Mouse (Mus musculus) midbrain, embryonic 13.5 days (tissue): Measurements from ENCODE around the gene 1700019N19Rik. TPM values are rescaled to one million over a fixed set of nuclear protein-coding genes. Genes with fewer than 3 reads are reported as not detected.

Source experiments
- ATAC-seq: fragments of 200-750 bp; cut with Nextera tagmentation; 2 replicates; pipeline ENCODE4 v1.8.0; 2017; ENCODE audit warnings: mild to moderate bottlenecking, moderate TSS enrichment, moderate library complexity
- H3K27ac ChIP-seq: fragments of 300-500 bp; sonication (generic); 2 replicates; pipeline ENCODE4 v1.5.1; 2015; ENCODE audit warnings: inconsistent platforms, mild to moderate bottlenecking, moderate library complexity
- H3K27me3 ChIP-seq: fragments of 300-500 bp; sonication (generic); 2 replicates; pipeline ENCODE4 v1.6.1; 2015; ENCODE audit warnings: mild to moderate bottlenecking, inconsistent platforms
- H3K36me3 ChIP-seq: fragments of 300-500 bp; sonication (generic); 2 replicates; pipeline ENCODE4 v1.6.1; 2015; ENCODE audit warnings: mild to moderate bottlenecking, inconsistent platforms
- H3K4me1 ChIP-seq: fragments of 300-500 bp; sonication (generic); replicated peaks from 2 replicates; pipeline ENCODE4 v1.6.1; 2015; ENCODE audit warnings: inconsistent platforms
- H3K4me2 ChIP-seq: fragments of 300-500 bp; sonication (generic); replicated peaks from 2 replicates; pipeline ENCODE4 v1.6.1; 2015; ENCODE audit warnings: moderate library complexity, mild to moderate bottlenecking, inconsistent platforms
- H3K4me3 ChIP-seq: fragments of 300-500 bp; sonication (generic); replicated peaks from 2 replicates; pipeline ENCODE4 v1.5.1; 2015; ENCODE audit warnings: mild to moderate bottlenecking, inconsistent platforms
- H3K9ac ChIP-seq: fragments of 300-500 bp; sonication (generic); replicated peaks from 2 replicates; pipeline ENCODE4 v1.6.1; 2015; ENCODE audit warnings: mild to moderate bottlenecking, inconsistent platforms
- H3K9me3 ChIP-seq: fragments of 300-500 bp; sonication (generic); 2 replicates; pipeline ENCODE4 v1.6.1; 2016; ENCODE audit warnings: mild to moderate bottlenecking, inconsistent platforms
- WGBS: fragments of 180-500 bp; shearing (Covaris S2); methylation state at CpG from one replicate; pipeline ENCODE4 v1.1.7; 2015; 5-methylcytosine and 5-hydroxymethylcytosine counted together
- polyA plus RNA-seq: library from polyadenylated mRNA; unstranded; fragments of >200 nt; fragmentation: Nextera tagmentation; extraction: Ambion mirVana; gene quantifications from 2 replicates; pipeline ENCODE4 v1.2.1, GENCODE M21; 2015

1700019N19Rik gene
- polyA plus RNA-seq, 1 experiment from 2014 or later = not detected

GRCm38 (mm10) chr19:58747498-58748000 lies 46.7 kb downstream of the 1700019N19Rik start:
- Histone ChIP-seq H3K9ac (no peak overlapping the region), H3K4me2 (no peak overlapping the region), H3K27ac (no peak overlapping the region), H3K9me3 (no peaks in the 10 kb centered on the region), H3K4me1 (no peaks in the 10 kb centered on the region), H3K4me3 (no peak overlapping the region), H3K36me3 (no peaks in the 10 kb centered on the region), H3K27me3 (no peaks in the 10 kb centered on the region)
- WGBS = 91% methylated on average over 9 of the region's 9 CpGs
- ATAC-seq = no peak

- no peaks in the 10 kb centered on the region for H3K4me1 ChIP-seq
- H3K36me3 ChIP-seq = no peaks in the 10 kb centered on the region
- no peaks in the 10 kb centered on the region for H3K9me3 ChIP-seq
- H3K4me3 ChIP-seq = no peak overlapping the region
- no peak overlapping the region for H3K9ac ChIP-seq
- no peak overlapping the region for H3K4me2 ChIP-seq
- H3K27ac ChIP-seq = no peak overlapping the region
- ATAC-seq = no peak
- H3K27me3 ChIP-seq = no peaks in the 10 kb centered on the region
- WGBS = 86% methylated on average over 4 of the region's 4 CpGs
Observed at GRCm38 (mm10) chr19:58743736-58744135, 50.5 kb downstream of the 1700019N19Rik start.

GRCm38 (mm10) chr19:58742711-58743110 lies 51.5 kb downstream of the 1700019N19Rik start:
- Histone ChIP-seq H3K4me3 (no peak overlapping the region), H3K9ac (no peak overlapping the region), H3K27ac (no peak overlapping the region), H3K9me3 (no peaks in the 10 kb centered on the region), H3K36me3 (no peaks in the 10 kb centered on the region), H3K4me2 (no peak overlapping the region), H3K27me3 (no peaks in the 10 kb centered on the region), H3K4me1 (no peaks in the 10 kb centered on the region)
- ATAC-seq = no peak
- 90% methylated on average over 4 of the region's 4 CpGs for WGBS

GRCm38 (mm10) chr19:58741036-58741435 lies 53.2 kb downstream of the 1700019N19Rik start:
- Histone ChIP-seq H3K4me2 (no peak overlapping the region), H3K4me3 (no peak overlapping the region), H3K9me3 (no peaks in the 10 kb centered on the region), H3K9ac (no peak overlapping the region), H3K4me1 (no peaks in the 10 kb centered on the region), H3K27ac (no peak overlapping the region), H3K36me3 (no peaks in the 10 kb centered on the region), H3K27me3 (no peaks in the 10 kb centered on the region)
- WGBS = 57% methylated on average over 6 of the region's 6 CpGs
- ATAC-seq = no peak

GRCm38 (mm10) chr19:58738111-58738510 lies 56.1 kb downstream of the 1700019N19Rik start:
- ATAC-seq = no peak
- no peak overlapping the region for H3K4me3 ChIP-seq
- H3K4me2 ChIP-seq = no peak overlapping the region
- 90% methylated on average over 4 of the region's 4 CpGs for WGBS
- H3K36me3 ChIP-seq = no peaks in the 10 kb centered on the region
- no peaks in the 10 kb centered on the region for H3K27me3 ChIP-seq
- H3K4me1 ChIP-seq = no peaks in the 10 kb centered on the region
- H3K9me3 ChIP-seq = no peaks in the 10 kb centered on the region
- H3K27ac ChIP-seq = no peak overlapping the region
- H3K9ac ChIP-seq = no peak overlapping the region

Other genes starting within 250 kb of the 1700019N19Rik start
- not detected in 2 replicates for gene Pnlip, start 142.0 kb downstream of the 1700019N19Rik start, polyA plus RNA-seq
- gene Pnliprp1, start 65.6 kb downstream of the 1700019N19Rik start, polyA plus RNA-seq = 3.1 and 5.5 TPM in 2 replicates
- 0.09 TPM in 1 of 2 replicates, not detected in the other for gene Pnliprp2, start 34.7 kb downstream of the 1700019N19Rik start, polyA plus RNA-seq
- 0.61 and 0.66 TPM in 2 replicates for gene Eno4, start 149.0 kb upstream of the 1700019N19Rik start, polyA plus RNA-seq
- 30.1 and 35.4 TPM in 2 replicates for gene Hspa12a, start 149.2 kb upstream of the 1700019N19Rik start, polyA plus RNA-seq